Mouse (Mus musculus) testis, adult 2 months (tissue): ENCODE data around the gene Chmp2a.

ENCODE experiments used
- CTCF ChIP-seq: fragments of 200-500 bp; IDR thresholded peaks from 2 replicates; pipeline ENCODE4 v1.5.1; 2012; ENCODE audit warnings: low read depth, mild to moderate bottlenecking, inconsistent platforms, low read length, moderate library complexity; ENCODE audit not compliant: control insufficient read depth, insufficient read depth, insufficient replicate concordance
- POLR2A ChIP-seq: fragments of 200-500 bp; IDR thresholded peaks from 2 replicates; pipeline ENCODE4 v1.6.1; 2012; ENCODE audit warnings: low read depth, mild to moderate bottlenecking, inconsistent platforms, low read length, moderate library complexity; ENCODE audit not compliant: control insufficient read depth

DNA sequence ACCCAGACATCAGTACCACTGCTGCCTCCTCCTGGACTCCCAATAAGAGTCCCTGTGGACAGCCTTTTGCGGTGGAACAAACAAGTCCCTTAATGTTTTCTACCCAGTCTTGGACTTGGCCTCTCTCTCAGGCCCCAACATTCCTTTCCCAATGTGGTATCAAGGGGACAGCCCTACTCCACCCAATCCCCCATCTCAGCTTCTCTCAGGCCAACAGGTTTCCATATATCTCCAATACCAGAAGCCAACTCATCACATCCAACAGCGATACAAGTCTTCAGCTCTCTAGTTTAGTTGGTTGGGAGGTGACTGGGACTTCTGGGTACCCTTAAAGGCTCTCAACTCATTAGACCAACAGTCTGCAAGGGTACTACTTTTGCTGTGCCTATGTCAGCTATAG lies 18.9 kb upstream of the Chmp2a start:
- no peak for TF ChIP-seq CTCF
- no peak for TF ChIP-seq POLR2A
